Mouse (Mus musculus) cortical plate, adult 2 months (tissue): ENCODE measurements around the gene Spsb4.

Experiments
- CTCF ChIP-seq: fragments of 200-500 bp; IDR thresholded peaks from 2 replicates; pipeline ENCODE4 v1.5.1; 2011; ENCODE audit warnings: mild to moderate bottlenecking, control low read depth, low read length; ENCODE audit not compliant: insufficient read depth; ENCODE audit errors: extremely low read depth
- POLR2A ChIP-seq: fragments of 200-500 bp; IDR thresholded peaks from 2 replicates; pipeline ENCODE4 v1.6.1; 2011; ENCODE audit warnings: mild to moderate bottlenecking, low read length, control low read depth; ENCODE audit not compliant: insufficient read depth; ENCODE audit errors: extremely low read depth

DNA sequence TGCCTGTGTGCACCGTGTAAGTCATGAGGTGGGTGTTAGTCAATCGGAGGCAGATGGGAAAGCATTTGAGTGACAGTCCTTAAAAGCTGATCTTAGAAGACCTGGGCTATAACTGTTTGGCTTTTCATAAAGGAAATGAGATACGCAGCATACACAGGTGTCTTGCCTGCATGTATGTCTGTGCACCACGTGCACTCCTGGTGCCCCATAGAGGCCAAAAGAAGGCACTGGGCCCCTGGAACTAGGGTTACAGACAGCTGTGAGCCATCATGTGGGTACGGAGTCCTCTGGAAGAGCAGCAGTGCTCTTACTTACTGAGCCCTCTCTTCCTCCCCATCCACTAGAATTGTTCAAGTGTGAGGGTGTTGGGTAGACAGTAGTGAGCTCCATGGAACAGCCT lies 70.1 kb downstream of the Spsb4 start:
- TF ChIP-seq POLR2A (no peak), CTCF (no peak)
